ENCODE assay signal across 7 mouse cellular contexts in the genomic region with DNA sequence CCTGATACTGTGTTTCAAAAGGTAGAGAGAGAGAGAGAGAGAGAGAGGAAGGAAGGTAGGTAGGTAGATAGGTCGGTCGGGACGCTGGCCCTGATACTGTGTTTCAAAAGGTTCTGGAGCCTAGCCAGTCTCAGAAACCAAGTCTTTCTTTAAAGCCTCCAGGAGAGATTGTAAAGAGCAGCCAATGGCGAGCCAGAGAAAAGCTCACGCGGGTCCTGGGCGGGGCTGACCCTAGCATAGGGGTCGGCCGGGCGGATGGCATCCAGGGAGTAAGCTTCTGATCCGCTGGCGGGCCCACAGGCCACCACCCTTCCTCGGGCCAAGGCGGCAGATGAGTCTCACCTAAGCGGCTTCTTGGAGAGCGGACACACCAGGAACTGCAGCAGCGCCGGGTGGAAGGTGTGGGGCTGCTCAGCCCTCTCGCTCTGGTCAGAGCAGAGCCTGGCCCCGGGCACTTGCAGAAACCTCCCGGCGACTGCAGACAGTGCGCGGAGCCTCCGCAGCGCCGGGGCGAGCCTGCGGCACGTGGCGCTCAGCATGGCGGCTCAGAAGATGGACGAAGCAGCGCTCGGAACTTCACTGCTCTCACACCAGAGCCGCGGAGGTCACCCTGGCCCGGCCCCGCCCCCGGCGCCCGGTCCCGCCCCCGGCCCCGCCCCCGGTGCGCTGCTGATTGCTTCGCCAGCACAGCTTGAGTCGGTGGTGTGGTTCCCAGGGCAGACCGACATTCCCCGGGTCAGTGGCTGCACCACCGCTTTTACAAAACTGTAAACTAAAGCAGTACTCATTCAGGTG. TPM values are rescaled to one million over a fixed set of nuclear protein-coding genes. Genes with fewer than 3 reads are reported as not detected.
DNase-seq lines count a peak whose midpoint lies in the region; ATAC-seq lines count a peak whose summit lies in the region.

A gene (minus strand): TSS at position 612 of the 795 bp plus-strand sequence.

- peaks cover 13% of the 10 kb centered on the region; the same call in 1 of the 2 replicates for H3K36me3 ChIP-seq in embryonic facial prominence, embryonic 12.5 days
- peaks cover 2% of the 10 kb centered on the region; the same call in 1 of the 2 replicates for H3K36me3 ChIP-seq in limb, embryonic 11.5 days (ENCODE audit: control insufficient read depth, insufficient read depth, low read length)
- no peaks in the 10 kb centered on the region for H3K36me3 ChIP-seq in midbrain, embryonic 14.5 days (ENCODE audit: control insufficient read depth, insufficient read depth, low read length)

- peak within 1 kb of the TSS; percentile 79 for H3K4me3 ChIP-seq in embryonic facial prominence, embryonic 12.5 days
- peak within 1 kb of the TSS; percentile 78 for H3K4me3 ChIP-seq in limb, embryonic 11.5 days (ENCODE audit: low read depth, low read length)
- H3K4me3 ChIP-seq in midbrain, embryonic 14.5 days (replicated peaks; ENCODE audit: low read depth, low read length) = peak within 1 kb of the TSS; percentile 82

- WGBS in embryonic facial prominence, embryonic 12.5 days = under 1% methylated on average over 52 of the region's 52 CpGs
- WGBS in limb, embryonic 11.5 days = under 1% methylated on average over 52 of the region's 52 CpGs
- under 1% methylated on average over 52 of the region's 52 CpGs for WGBS in midbrain, embryonic 14.5 days

- peak; percentile 96 for ATAC-seq in embryonic facial prominence, embryonic 12.5 days (ENCODE audit: insufficient number of reproducible peaks, insufficient read depth, low FRiP score, low TSS enrichment)
- ATAC-seq in limb, embryonic 11.5 days (ENCODE audit: insufficient number of reproducible peaks, low FRiP score, low TSS enrichment, low read depth) = peak; percentile 97
- peak; percentile 96 for ATAC-seq in midbrain, embryonic 14.5 days (ENCODE audit: low FRiP score, low TSS enrichment)

- H3K9ac ChIP-seq in embryonic facial prominence, embryonic 12.5 days = peak within 1 kb of the TSS; percentile 74
- H3K9ac ChIP-seq in limb, embryonic 11.5 days (ENCODE audit: low read length) = peak within 1 kb of the TSS; percentile 82
- peak within 1 kb of the TSS; percentile 85 for H3K9ac ChIP-seq in midbrain, embryonic 14.5 days (replicated peaks; ENCODE audit: low read length)

- peak within 1 kb of the TSS; percentile 58 for H3K4me2 ChIP-seq in embryonic facial prominence, embryonic 12.5 days (replicated peaks)
- H3K4me2 ChIP-seq in limb, embryonic 11.5 days (ENCODE audit: low read depth, severe bottlenecking) = peak within 1 kb of the TSS; percentile 76
- peak within 1 kb of the TSS; percentile 67 for H3K4me2 ChIP-seq in midbrain, embryonic 14.5 days (ENCODE audit: low read length)

- H3K27me3 ChIP-seq in embryonic facial prominence, embryonic 12.5 days = no peaks in the 10 kb centered on the region
- H3K27me3 ChIP-seq in limb, embryonic 11.5 days (ENCODE audit: control insufficient read depth, insufficient read depth, low read length) = no peaks in the 10 kb centered on the region
- H3K27me3 ChIP-seq in midbrain, embryonic 14.5 days (ENCODE audit: control insufficient read depth, insufficient read depth, low read length) = no peaks in the 10 kb centered on the region

- H3K4me1 ChIP-seq in embryonic facial prominence, embryonic 12.5 days = no peaks in the 10 kb centered on the region
- no peaks in the 10 kb centered on the region for H3K4me1 ChIP-seq in limb, embryonic 11.5 days (ENCODE audit: control insufficient read depth, insufficient read depth, low read length)
- H3K4me1 ChIP-seq in midbrain, embryonic 14.5 days (ENCODE audit: control insufficient read depth, insufficient read depth, low read length) = 0 out of 2 replicates have a peak, but pooled peaks cover 2% of the 10 kb centered on the region

- H3K27ac ChIP-seq in embryonic facial prominence, embryonic 12.5 days = peak within 1 kb of the TSS; percentile 90
- H3K27ac ChIP-seq in limb, embryonic 11.5 days (replicated peaks; ENCODE audit: low read depth, low read length) = peak within 1 kb of the TSS; percentile 84
- H3K27ac ChIP-seq in midbrain, embryonic 14.5 days (replicated peaks; ENCODE audit: low read depth, low read length) = peak within 1 kb of the TSS; percentile 89

- peak; percentile 94 for DNase-seq in adrenal gland, postnatal 14 days
- DNase-seq in heart, adult 11 months = peak; percentile 99
- DNase-seq in kidney, adult 18-20 months = peak; percentile 91
- DNase-seq in limb, embryonic 11.5 days (ENCODE audit: low spot score) = peak; percentile 91
- peak; percentile 92 for DNase-seq in midbrain, embryonic 14.5 days
- DNase-seq in spleen, adult 18-20 months = peak; percentile 69 to 81

- H3K9me3 ChIP-seq in embryonic facial prominence, embryonic 12.5 days = no peaks in the 10 kb centered on the region
- no peaks in the 10 kb centered on the region; the same call in 1 of the 2 replicates for H3K9me3 ChIP-seq in limb, embryonic 11.5 days (ENCODE audit: control insufficient read depth, low read length)
- H3K9me3 ChIP-seq in midbrain, embryonic 14.5 days (ENCODE audit: control insufficient read depth, low read length) = no peaks in the 10 kb centered on the region

RNA-seq across cellular contexts. Expression of the gene that starts here (rescaled TPM):
- 22.5 and 23.7 TPM in 2 replicates for total RNA-seq in adrenal gland, postnatal 14 days (2021)
- 15.4 and 16.5 TPM in 2 replicates for polyA plus RNA-seq in embryonic facial prominence, embryonic 12.5 days (2016; fragmentation: Nextera tagmentation; extraction: Ambion mirVana)
- 17.2 and 18.9 TPM in 2 replicates for polyA plus RNA-seq in limb, embryonic 11.5 days (2014; fragmentation: Nextera tagmentation; extraction: Ambion mirVana)
- 15.2 and 17.3 TPM in 2 replicates for polyA plus RNA-seq in midbrain, embryonic 14.5 days (2014; fragmentation: Nextera tagmentation; extraction: Ambion mirVana)

Comparison
In these comparisons a context has a peak if more than half of its experiments do, and no peak if none do; other contexts are left out.
1. Peak in every context shown above with its lines: DNase-seq, ATAC-seq, H3K4me3 ChIP-seq and H3K27ac ChIP-seq.